Mouse (Mus musculus) lung, adult 18-20 months (tissue): ENCODE results near the gene Hs3st6.
A peak's percentile ranks its signal among the peaks of the same experiment; 100 is the strongest.

Experiments
- DNase-seq, 2 experiments: peaks; one replicate each; pipeline ENCODE4 v3.0.0; 2022; ENCODE audit warnings: mixed read lengths in 2 of 2

Gene Hs3st6

GRCm38 (mm10) chr17:24729067-24729466 is 23.7 kb upstream of the Hs3st6 start:
- no peak for DNase-seq

GRCm38 (mm10) chr17:24730787-24731186 is 22.0 kb upstream of the Hs3st6 start:
- DNase-seq = no peak

GRCm38 (mm10) chr17:24732233-24732935 is 20.4 kb upstream of the Hs3st6 start:
- DNase-seq = no peak

GRCm38 (mm10) chr17:24733434-24734050 is 19.2 kb upstream of the Hs3st6 start:
- peak; percentile 30 to 33 for DNase-seq

- DNase-seq = no peak
These were observed 18.3 kb upstream of the Hs3st6 start for GRCm38 (mm10) chr17:24734513-24734912.

GRCm38 (mm10) chr17:24735446-24735845 is 17.3 kb upstream of the Hs3st6 start:
- DNase-seq = no peak

- DNase-seq = peak; percentile 99 to 100
These were observed 16.3 kb upstream of the Hs3st6 start, which contains the start of gene Msrb1 for GRCm38 (mm10) chr17:24736330-24737051. TSS of gene Msrb1 (plus strand) at chr17:24736642.

GRCm38 (mm10) chr17:24737135-24737810 is 15.5 kb upstream of the Hs3st6 start:
- no peak for DNase-seq

GRCm38 (mm10) chr17:24738238-24738637 is 14.6 kb upstream of the Hs3st6 start:
- peak in 1 of 2 experiments; percentile 45 for DNase-seq

GRCm38 (mm10) chr17:24739926-24740325 is 12.9 kb upstream of the Hs3st6 start:
- no peak for DNase-seq

GRCm38 (mm10) chr17:24742307-24742706 is 10.5 kb upstream of the Hs3st6 start:
- DNase-seq = peak; percentile 44 to 52

GRCm38 (mm10) chr17:24743896-24744295 is 8.9 kb upstream of the Hs3st6 start:
- DNase-seq = no peak

- no peak for DNase-seq
These were observed 8.4 kb upstream of the Hs3st6 start for GRCm38 (mm10) chr17:24744381-24744780.

- DNase-seq = peak; percentile 79 to 83
These were observed 7.0 kb upstream of the Hs3st6 start for GRCm38 (mm10) chr17:24745526-24746497.

- DNase-seq = no peak
These were observed 5.8 kb upstream of the Hs3st6 start for GRCm38 (mm10) chr17:24746986-24747385.

GRCm38 (mm10) chr17:24751528-24751927 is 1.3 kb upstream of the Hs3st6 start:
- no peak for DNase-seq

GRCm38 (mm10) chr17:24757394-24757793 is 4.6 kb downstream of the Hs3st6 start:
- no peak for DNase-seq

GRCm38 (mm10) chr17:24761121-24761520 is 8.3 kb downstream of the Hs3st6 start:
- no peak for DNase-seq

GRCm38 (mm10) chr17:24765016-24765905 is 12.5 kb downstream of the Hs3st6 start:
- DNase-seq = peak in 1 of 2 experiments; percentile 1

- DNase-seq = peak in 1 of 2 experiments; percentile 3
These were observed 13.6 kb downstream of the Hs3st6 start for GRCm38 (mm10) chr17:24766266-24766875.
